Mouse (Mus musculus) testis, postnatal 10 days (tissue): ENCODE results near the gene Cnpy3.
A peak's percentile ranks its signal among the peaks of the same experiment; 100 is the strongest.
"Not testable (repeated sequence)": the region's sequence is repeated elsewhere in the genome, so short reads cannot be mapped to it uniquely, and the experiment has no call there.

ENCODE experiments used
- DNase-seq: peaks from one replicate; pipeline ENCODE4 v3.0.0; 2021; ENCODE audit warnings: low spot score

The Cnpy3 gene

GRCm38 (mm10) chr17:46751794-46752556 is at the start of gene Cnpy3:
TSS of gene Cnpy3 (minus strand) at chr17:46752214.
- peak; percentile 98 for DNase-seq

- DNase-seq: no peak
Measured at GRCm38 (mm10) chr17:46801761-46802160, 49.7 kb upstream of the Cnpy3 start.

DNA sequence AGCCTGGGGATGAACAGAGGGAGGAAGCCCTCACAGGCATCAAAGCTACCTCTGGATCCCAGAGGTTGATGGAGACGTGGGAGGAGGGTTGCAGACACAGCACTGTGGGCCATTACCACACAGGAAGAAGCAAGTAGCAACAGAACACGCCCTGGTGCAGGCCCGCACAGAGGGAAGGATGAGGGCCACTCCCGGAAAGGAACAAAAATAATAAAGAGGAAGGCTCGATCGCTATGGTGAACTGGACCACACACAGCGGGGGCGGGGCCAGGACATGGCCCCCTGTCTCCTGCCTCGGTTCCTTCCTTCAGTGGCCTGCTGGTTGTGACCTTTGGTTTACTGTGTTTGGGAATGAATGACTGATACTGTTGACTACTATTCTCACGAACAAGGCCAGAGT is 47.7 kb upstream of the Cnpy3 start:
- no peak for DNase-seq

GRCm38 (mm10) chr17:46797386-46797785 is 45.4 kb upstream of the Cnpy3 start:
- no peak for DNase-seq

GRCm38 (mm10) chr17:46796743-46797142 is 44.7 kb upstream of the Cnpy3 start:
- DNase-seq: no peak

DNA sequence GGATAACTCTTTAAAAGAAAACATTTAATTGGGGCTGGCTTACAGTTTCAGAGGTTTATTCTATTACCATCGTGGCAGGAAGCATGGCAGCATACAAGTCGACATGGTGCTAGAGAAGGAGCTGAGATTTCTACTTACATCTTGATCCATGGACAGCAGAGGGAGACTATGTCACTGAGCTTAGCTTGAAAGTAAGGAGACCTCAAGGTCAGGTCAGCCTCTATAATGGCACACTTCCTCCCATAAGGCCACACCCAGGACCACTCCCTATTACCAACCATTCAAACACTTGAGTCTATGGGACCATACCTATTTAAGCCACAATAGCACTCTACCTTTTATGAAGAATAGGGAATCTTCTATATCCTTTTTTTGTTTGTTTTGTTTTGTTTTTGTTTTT is 40.9 kb upstream of the Cnpy3 start:
- no peak for DNase-seq

DNA sequence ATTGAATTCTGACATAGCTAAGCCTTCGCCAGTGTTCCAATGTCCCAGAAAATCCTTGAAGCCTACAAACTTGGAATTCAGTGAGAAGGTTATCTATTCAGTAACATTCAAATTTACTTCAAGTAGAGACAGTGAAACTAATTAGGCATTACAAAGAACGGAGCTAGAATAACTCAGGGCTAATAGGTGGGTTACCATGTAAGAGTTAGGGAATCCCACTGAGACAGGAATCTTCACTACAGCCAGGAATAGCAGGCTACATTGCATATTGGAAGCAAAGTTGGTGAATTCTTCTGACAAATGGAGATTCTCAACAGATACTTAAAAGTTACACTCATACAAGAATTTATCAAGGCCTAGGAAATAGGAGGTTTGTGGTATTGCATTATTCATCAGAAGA is 36.0 kb upstream of the Cnpy3 start:
- DNase-seq: not testable (repeated sequence)

GRCm38 (mm10) chr17:46786952-46787351 is 34.9 kb upstream of the Cnpy3 start:
- no peak for DNase-seq

DNA sequence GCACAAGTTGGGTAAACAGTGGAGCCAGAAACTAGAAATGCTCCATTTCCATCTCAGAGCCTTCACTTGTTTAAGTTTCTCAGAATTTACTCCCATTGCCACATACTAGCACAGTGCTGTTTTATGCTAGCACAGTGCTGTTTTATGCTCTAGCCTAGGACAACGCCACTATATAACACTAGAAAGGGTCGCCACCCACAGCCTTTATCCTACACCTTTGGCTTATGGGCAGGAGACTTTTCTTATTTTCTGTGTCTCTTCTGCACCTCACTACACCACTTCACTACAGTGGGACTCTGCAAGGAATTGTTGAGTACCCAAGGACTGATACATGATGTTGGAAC is 31.2 kb upstream of the Cnpy3 start:
- no peak for DNase-seq

DNA sequence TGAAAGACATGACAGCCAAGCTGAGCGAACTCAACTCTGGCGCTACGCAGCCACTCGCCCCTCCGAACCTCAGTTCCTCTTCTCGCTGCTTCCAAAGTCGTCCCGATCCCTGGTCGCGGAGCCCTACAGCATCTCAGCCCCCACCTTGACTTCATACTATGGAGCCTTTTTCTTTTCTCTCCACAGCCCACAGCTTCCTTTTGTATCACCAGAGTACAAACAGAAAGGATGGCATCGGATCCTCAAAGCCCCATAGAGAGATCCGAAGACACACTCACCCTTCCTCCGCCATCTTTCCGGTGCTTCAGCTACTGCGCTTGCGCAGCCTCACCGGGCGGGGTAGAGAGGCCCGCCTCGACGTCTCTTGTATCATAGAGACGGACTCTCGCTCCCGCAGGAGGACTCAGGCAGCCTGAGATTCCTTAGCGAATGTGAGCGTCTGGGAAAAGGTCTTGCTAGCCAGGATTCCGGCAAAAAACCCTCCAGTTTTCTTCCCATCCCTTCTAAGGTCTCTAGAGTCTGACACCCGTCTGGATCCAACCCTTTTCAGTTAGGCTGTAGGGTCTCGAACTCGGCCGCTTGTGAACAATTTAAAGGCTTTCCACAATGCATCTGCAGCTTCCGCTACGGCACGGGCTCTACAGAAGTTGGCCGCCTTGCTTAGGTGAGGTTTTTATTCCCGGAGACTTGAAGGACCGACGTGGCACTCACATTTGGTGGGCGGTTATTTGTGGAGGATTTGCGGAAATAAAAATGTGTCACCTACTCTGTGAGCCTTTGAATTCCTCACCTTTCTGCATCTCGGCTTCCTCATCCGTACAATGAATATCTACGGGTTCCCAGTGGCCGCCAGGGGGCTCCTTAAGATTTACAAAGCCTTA is 30.6 kb upstream of the Cnpy3 start, which contains the start of gene Rpl7l1:
TSS of gene Rpl7l1 (minus strand) at position 332 of the 881 bp plus-strand sequence.
- peak; percentile 92 for DNase-seq

DNA sequence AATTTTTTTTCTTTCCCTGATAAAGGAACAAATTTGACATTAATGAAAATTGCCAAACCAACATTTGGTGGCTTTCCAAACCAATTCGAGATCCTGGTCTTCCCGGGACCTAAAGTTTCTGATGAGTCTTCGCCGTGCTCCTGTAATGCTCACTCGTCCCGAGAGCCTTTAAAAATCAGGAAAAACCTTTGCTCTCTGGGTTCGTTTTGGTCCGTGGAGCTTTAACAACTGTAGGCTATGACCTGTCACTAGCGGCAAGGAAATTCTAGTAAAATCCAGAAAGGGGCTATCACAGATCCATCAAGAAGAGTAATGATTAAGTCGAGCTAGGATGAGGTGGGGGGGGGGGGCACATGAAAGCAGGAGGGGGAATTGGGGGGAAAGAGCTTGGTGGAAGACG is 29.9 kb upstream of the Cnpy3 start:
- DNase-seq: no peak

GRCm38 (mm10) chr17:46776087-46776486 is 24.1 kb upstream of the Cnpy3 start:
- no peak for DNase-seq

GRCm38 (mm10) chr17:46775070-46775469 is 23.1 kb upstream of the Cnpy3 start:
- DNase-seq: no peak

DNA sequence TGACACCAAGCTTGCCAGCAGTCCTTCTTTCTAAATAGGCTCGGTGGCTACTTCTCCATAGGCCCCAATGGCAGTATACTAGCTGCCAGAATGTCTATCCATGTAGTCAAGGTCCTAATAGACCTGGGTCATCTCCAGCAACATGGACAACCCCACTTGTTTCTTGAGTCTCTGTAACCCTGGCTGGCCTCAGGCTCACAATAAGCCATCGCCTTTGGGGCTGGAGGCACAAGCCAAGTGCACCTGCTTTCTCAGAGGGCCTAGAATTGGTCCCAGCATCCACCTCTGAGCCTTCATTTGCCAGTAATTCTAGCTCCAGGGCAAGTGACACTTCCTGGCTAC is 22.1 kb upstream of the Cnpy3 start:
- DNase-seq: no peak

DNA sequence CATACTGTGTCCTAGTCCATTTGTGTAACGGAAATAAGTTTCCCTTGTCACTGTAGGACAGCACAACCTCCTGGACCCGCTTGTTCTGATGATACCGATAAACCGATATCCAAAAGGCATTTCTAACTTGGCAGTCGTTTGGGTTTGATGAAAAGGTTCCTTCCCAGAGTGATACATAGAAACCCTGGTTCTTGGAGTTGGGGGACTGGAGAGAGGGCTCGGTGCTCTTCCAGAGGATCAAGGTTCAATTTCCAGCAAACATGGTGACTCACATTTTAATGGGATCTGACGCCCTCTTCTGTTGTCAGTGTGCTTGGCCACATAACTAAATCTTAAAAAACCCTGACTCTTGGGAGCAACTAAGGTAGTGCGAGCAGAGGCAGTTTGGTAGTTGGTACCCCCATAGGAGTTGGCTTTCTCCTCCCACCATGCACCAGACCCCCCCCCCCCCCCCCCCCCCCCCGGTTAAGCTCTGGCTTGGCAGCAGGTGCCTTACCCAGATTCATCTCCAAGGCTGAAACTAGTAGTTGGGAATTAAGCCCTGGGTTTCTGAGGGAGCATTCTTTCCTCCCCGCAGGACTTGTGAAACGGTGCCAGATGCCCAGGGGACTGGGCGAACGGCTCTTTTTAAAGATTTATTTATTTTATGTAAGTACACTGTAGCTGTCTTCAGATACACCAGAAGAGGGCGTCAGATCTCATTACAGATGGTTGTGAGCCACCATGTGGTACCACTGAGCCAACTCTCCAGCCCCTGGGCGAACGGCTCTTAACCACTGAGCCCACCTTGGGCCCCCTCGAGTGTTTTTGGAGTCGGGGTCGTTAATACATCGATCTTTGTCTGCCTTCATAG is 21.5 kb upstream of the Cnpy3 start:
- no peak for DNase-seq

GRCm38 (mm10) chr17:46772404-46773277 is 20.6 kb upstream of the Cnpy3 start, which contains the start of gene 2310039H08Rik:
TSS of gene 2310039H08Rik (plus strand) at chr17:46772635.
- peak; percentile 83 for DNase-seq

DNA sequence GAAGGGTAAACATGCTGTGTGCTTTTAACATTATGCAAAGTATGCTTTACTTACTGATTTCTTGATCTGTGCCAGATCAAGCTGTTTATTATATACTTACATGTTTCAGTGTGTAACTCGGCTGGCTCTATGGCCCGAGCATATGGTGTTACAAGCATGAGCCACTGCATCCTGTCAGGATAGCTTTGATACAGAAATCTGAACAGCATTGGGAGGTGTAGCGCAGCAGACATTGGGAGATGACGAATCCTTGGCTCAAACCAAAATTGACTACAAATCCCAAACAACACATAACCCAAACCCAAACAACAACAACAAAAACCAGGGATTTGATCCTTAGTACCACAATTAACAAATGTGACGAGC is 20.0 kb upstream of the Cnpy3 start:
- DNase-seq: no peak

DNA sequence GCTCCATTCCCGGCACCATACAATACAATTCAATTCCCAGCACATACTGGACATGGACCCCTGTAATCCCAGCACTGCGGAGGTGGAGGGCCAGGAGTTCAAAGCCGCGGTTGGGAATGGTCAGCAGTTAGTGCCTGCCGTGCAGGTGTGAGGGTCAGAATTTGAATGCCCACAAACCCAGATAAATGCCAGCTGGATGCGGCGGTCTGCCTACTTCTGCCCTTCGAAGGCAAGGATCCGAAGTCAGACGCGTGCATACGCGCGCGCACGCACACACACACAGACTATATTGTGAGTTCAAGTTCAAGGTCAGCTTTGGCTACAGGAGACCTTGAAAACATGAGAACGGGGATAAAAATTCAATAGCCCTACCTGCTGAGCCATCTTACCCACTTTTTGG is 19.6 kb upstream of the Cnpy3 start:
- no peak for DNase-seq

GRCm38 (mm10) chr17:46771025-46771424 is 19.0 kb upstream of the Cnpy3 start:
- no peak for DNase-seq

GRCm38 (mm10) chr17:46770546-46770945 is 18.5 kb upstream of the Cnpy3 start:
- DNase-seq: no peak

- DNase-seq: peak; percentile 58
Measured at GRCm38 (mm10) chr17:46767868-46768267, 15.9 kb upstream of the Cnpy3 start.
